Mouse (Mus musculus) heart, postnatal 0 days (tissue): ENCODE results near the gene Svs6. TPM values are rescaled to one million over a fixed set of nuclear protein-coding genes. Genes with fewer than 3 reads are reported as not detected.
A peak's percentile ranks its signal among the peaks of the same experiment; 100 is the strongest.

Experiments
- ATAC-seq: fragments of 200-750 bp; cut with Nextera tagmentation; 2 replicates; pipeline ENCODE4 v1.8.0; 2017; ENCODE audit warnings: low read depth, moderate number of reproducible peaks, moderate library complexity; ENCODE audit not compliant: insufficient read depth
- DNase-seq: peaks from one replicate; pipeline ENCODE4 v3.0.0-alpha.2; 2016; ENCODE audit warnings: low spot score
- H3K27ac ChIP-seq: fragments of 300-500 bp; sonication (generic); 2 replicates; pipeline ENCODE4 v1.5.1; 2014; ENCODE audit warnings: low read depth, mild to moderate bottlenecking
- H3K27me3 ChIP-seq: fragments of 300-500 bp; sonication (generic); 2 replicates; pipeline ENCODE4 v1.6.1; 2014; ENCODE audit warnings: low read length, mixed read lengths; ENCODE audit not compliant: control insufficient read depth, insufficient read depth
- H3K36me3 ChIP-seq: fragments of 300-500 bp; sonication (generic); replicated peaks from 2 replicates; pipeline ENCODE4 v1.6.1; 2014; ENCODE audit warnings: low read length, mixed read lengths; ENCODE audit not compliant: control insufficient read depth, insufficient read depth
- H3K4me1 ChIP-seq: fragments of 300-500 bp; sonication (generic); 2 replicates; pipeline ENCODE4 v1.6.1; 2014; ENCODE audit warnings: antibody characterized with exemption; ENCODE audit not compliant: control insufficient read depth, insufficient read depth
- H3K4me2 ChIP-seq: fragments of 300-500 bp; sonication (generic); 2 replicates; pipeline ENCODE4 v1.6.1; 2014; ENCODE audit warnings: low read depth, mild to moderate bottlenecking, low read length, moderate library complexity
- H3K4me3 ChIP-seq: fragments of 300-500 bp; sonication (generic); 2 replicates; pipeline ENCODE4 v1.5.1; 2014; ENCODE audit warnings: low read depth, low read length
- H3K9ac ChIP-seq: fragments of 300-500 bp; sonication (generic); replicated peaks from 2 replicates; pipeline ENCODE4 v1.6.1; 2014; ENCODE audit warnings: low read depth, low read length, mixed read lengths
- H3K9me3 ChIP-seq: fragments of 300-500 bp; sonication (generic); replicated peaks from 2 replicates; pipeline ENCODE4 v1.6.1; 2016; ENCODE audit warnings: low read length; ENCODE audit not compliant: control insufficient read depth
- CTCF ChIP-seq: IDR thresholded peaks from 2 replicates; pipeline ENCODE4 v1.5.1; 2016; ENCODE audit warnings: antibody characterized with exemption, control low read depth, low read depth
- EP300 ChIP-seq: IDR thresholded peaks from 2 replicates; pipeline ENCODE4 v1.6.1; 2016; ENCODE audit warnings: antibody characterized with exemption, low read depth
- WGBS: fragments of 180-500 bp; shearing (Covaris S2); extraction: QIAGEN DNeasy Blood & Tissue Kit; methylation state at CpG from one replicate; pipeline ENCODE4 v1.1.7; 2014; 5-methylcytosine and 5-hydroxymethylcytosine counted together
- microRNA-seq: library from miRNA; unstranded; fragments of <30 nt; microRNA quantifications from one replicate; pipeline ENCODE4, GENCODE M21; 2016
- polyA plus RNA-seq: library from polyadenylated mRNA; unstranded; fragments of >200 nt; fragmentation: Nextera tagmentation; extraction: Ambion mirVana; gene quantifications from 2 replicates; pipeline ENCODE4 v1.2.1, GENCODE M21; 2015
- total RNA-seq: library from RNA; depleted of rRNA; stranded (reverse); fragments of >200 nt; gene quantifications from 2 replicates; pipeline ENCODE4 v1.2.3, GENCODE M21; 2014; ENCODE audit warnings: low replicate concordance; rRNA removed

Gene Svs6
- total and polyA plus RNA-seq, 2 experiments from 2014 or later = not detected

- TF ChIP-seq EP300 = no peak
- TF ChIP-seq CTCF = peak; percentile 25
- Histone ChIP-seq H3K9me3 (no peaks in the 10 kb centered on the region), H3K27me3 (no peaks in the 10 kb centered on the region), H3K4me1 (no peaks in the 10 kb centered on the region), H3K36me3 (no peaks in the 10 kb centered on the region), H3K9ac (no peak overlapping the region), H3K4me2 (no peak overlapping the region), H3K27ac (no peak overlapping the region), H3K4me3 (no peak overlapping the region)
- WGBS = 78% methylated on average over 3 of the region's 3 CpGs
- no peak for ATAC-seq
- DNase-seq = no peak
Measured at GRCm38 (mm10) chr2:164358373-164358772, 41.8 kb downstream of the Svs6 start.

- Histone ChIP-seq H3K27ac (no peak overlapping the region), H3K27me3 (no peaks in the 10 kb centered on the region), H3K36me3 (no peaks in the 10 kb centered on the region), H3K4me3 (no peak overlapping the region), H3K9ac (no peak overlapping the region), H3K4me1 (no peaks in the 10 kb centered on the region), H3K9me3 (no peaks in the 10 kb centered on the region), H3K4me2 (no peak overlapping the region)
- DNase-seq (no peak), ATAC-seq (no peak)
- WGBS = 75% methylated on average over 5 of the region's 5 CpGs
- no peak for TF ChIP-seq EP300
- TF ChIP-seq CTCF = no peak
Measured at GRCm38 (mm10) chr2:164359031-164359430, 42.5 kb downstream of the Svs6 start.

GRCm38 (mm10) chr2:164359668-164360067 is 43.1 kb downstream of the Svs6 start:
- Histone ChIP-seq H3K4me1 (no peaks in the 10 kb centered on the region), H3K36me3 (no peaks in the 10 kb centered on the region), H3K4me2 (no peak overlapping the region), H3K9ac (no peak overlapping the region), H3K27ac (no peak overlapping the region), H3K27me3 (no peaks in the 10 kb centered on the region), H3K4me3 (no peak overlapping the region), H3K9me3 (no peaks in the 10 kb centered on the region)
- ATAC-seq (no peak), DNase-seq (no peak)
- 74% methylated on average over 5 of the region's 5 CpGs for WGBS
- TF ChIP-seq EP300 = no peak
- no peak for TF ChIP-seq CTCF

DNA sequence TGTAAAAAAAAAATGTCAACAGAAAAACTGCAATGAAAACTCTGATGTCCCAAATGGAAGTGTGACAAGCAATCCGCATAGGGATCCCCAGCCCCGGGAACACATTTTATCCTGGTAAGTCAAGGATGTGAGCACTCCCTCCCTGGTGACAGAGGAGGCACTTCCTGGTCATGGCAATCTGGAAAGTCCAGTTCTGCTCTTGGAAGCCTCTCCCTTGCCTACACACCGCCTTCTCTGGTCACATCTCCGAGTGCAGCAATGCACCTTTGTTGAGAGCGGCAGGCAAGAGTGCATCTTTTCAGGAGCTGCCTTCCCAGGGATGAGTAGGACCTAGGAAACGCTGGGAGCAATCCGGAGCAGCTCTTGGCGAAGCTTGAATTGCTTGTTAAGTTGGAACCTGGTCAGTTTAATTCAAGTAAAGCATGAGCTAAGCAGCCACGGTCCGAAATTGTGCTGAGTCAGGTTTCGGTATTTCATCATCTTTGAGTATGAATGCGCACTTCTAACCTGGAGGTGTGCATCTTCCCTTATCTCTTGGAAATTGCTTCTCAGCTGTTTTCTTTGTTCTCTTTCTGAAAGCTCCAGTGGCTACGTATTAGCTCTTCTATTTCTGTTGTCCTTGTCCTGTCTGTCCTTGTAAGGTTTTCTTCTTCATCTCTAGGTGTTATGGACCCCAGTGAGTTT is 44.6 kb downstream of the Svs6 start:
- no peaks in the 10 kb centered on the region for H3K36me3 ChIP-seq
- H3K9ac ChIP-seq = no peak overlapping the region
- no peak overlapping the region for H3K27ac ChIP-seq
- H3K27me3 ChIP-seq = no peaks in the 10 kb centered on the region
- H3K4me1 ChIP-seq = no peaks in the 10 kb centered on the region
- ATAC-seq (no peak), DNase-seq (no peak)
- H3K4me3 ChIP-seq = no peak overlapping the region
- no peak for TF ChIP-seq EP300
- 29% methylated on average over 13 of the region's 13 CpGs for WGBS
- H3K9me3 ChIP-seq = no peaks in the 10 kb centered on the region
- H3K4me2 ChIP-seq = no peak overlapping the region

- H3K4me2 ChIP-seq = no peak overlapping the region
- no peak overlapping the region for H3K27ac ChIP-seq
- DNase-seq (no peak), ATAC-seq (no peak)
- H3K27me3 ChIP-seq = no peaks in the 10 kb centered on the region
- WGBS = 40% methylated on average over 3 of the region's 3 CpGs
- H3K4me1 ChIP-seq = no peaks in the 10 kb centered on the region
- H3K9ac ChIP-seq = no peak overlapping the region
- H3K4me3 ChIP-seq = no peak overlapping the region
- no peak for TF ChIP-seq EP300
- no peak for TF ChIP-seq CTCF
- H3K36me3 ChIP-seq = no peaks in the 10 kb centered on the region
- H3K9me3 ChIP-seq = no peaks in the 10 kb centered on the region
Measured at GRCm38 (mm10) chr2:164366947-164367346, 50.4 kb downstream of the Svs6 start.

Small RNA genes lying within 50 kb of the gene (microRNA-seq; reads per million reads assigned to microRNA genes)
- gene Mir7678 = not detected

Other genes starting within 250 kb of the Svs6 start
- gene Stk4, start 246.4 kb upstream of the Svs6 start, total RNA-seq = 16.6 and 19.4 TPM in 2 replicates
- 8.6 TPM in 2 replicates for gene Stk4, start 246.4 kb upstream of the Svs6 start, polyA plus RNA-seq
- 46.6 and 58.8 TPM in 2 replicates for gene Tomm34, start 245.6 kb upstream of the Svs6 start, total RNA-seq
- 34.8 and 35.1 TPM in 2 replicates for gene Tomm34, start 245.6 kb upstream of the Svs6 start, polyA plus RNA-seq
- gene Kcns1, start 145.6 kb upstream of the Svs6 start, total RNA-seq = 0.23 TPM in 1 of 2 replicates, not detected in the other
- 0.04 and 0.05 TPM in 2 replicates for gene Kcns1, start 145.6 kb upstream of the Svs6 start, polyA plus RNA-seq
- gene Wfdc5, start 134.0 kb upstream of the Svs6 start, total RNA-seq = not detected in 2 replicates
- not detected in 2 replicates for gene Wfdc5, start 134.0 kb upstream of the Svs6 start, polyA plus RNA-seq
- not detected in 2 replicates for gene Wfdc12, start 126.1 kb upstream of the Svs6 start, total RNA-seq
- not detected in 2 replicates for gene Wfdc12, start 126.1 kb upstream of the Svs6 start, polyA plus RNA-seq
- not detected in 2 replicates for gene Wfdc15a, start 116.6 kb upstream of the Svs6 start, total RNA-seq
- gene Wfdc15a, start 116.6 kb upstream of the Svs6 start, polyA plus RNA-seq = not detected in 2 replicates
- gene Wfdc15b, start 95.1 kb upstream of the Svs6 start, total RNA-seq = not detected in 2 replicates
- not detected in 2 replicates for gene Wfdc15b, start 95.1 kb upstream of the Svs6 start, polyA plus RNA-seq
- gene Svs2, start 78.3 kb upstream of the Svs6 start, total RNA-seq = not detected in 2 replicates
- not detected in 2 replicates for gene Svs2, start 78.3 kb upstream of the Svs6 start, polyA plus RNA-seq
- gene Svs3b, start 60.1 kb upstream of the Svs6 start, total RNA-seq = not detected in 2 replicates
- not detected in 2 replicates for gene Svs3b, start 60.1 kb upstream of the Svs6 start, polyA plus RNA-seq
- gene Svs4, start 38.3 kb upstream of the Svs6 start, total RNA-seq = not detected in 2 replicates
- not detected in 2 replicates for gene Svs4, start 38.3 kb upstream of the Svs6 start, polyA plus RNA-seq
- gene Svs3a, start 27.5 kb upstream of the Svs6 start, total RNA-seq = not detected in 2 replicates
- gene Svs3a, start 27.5 kb upstream of the Svs6 start, polyA plus RNA-seq = not detected in 2 replicates
- gene Svs5, start 16.0 kb downstream of the Svs6 start, total RNA-seq = not detected in 2 replicates
- gene Svs5, start 16.0 kb downstream of the Svs6 start, polyA plus RNA-seq = not detected in 2 replicates
- not detected in 2 replicates for gene Slpi, start 72.3 kb downstream of the Svs6 start, total RNA-seq
- 2.0 and 3.7 TPM in 2 replicates for gene Slpi, start 72.3 kb downstream of the Svs6 start, polyA plus RNA-seq
- gene Rbpjl, start 86.4 kb downstream of the Svs6 start, total RNA-seq = not detected in 2 replicates
- gene Rbpjl, start 86.4 kb downstream of the Svs6 start, polyA plus RNA-seq = 0.04 and 0.05 TPM in 2 replicates
- gene Matn4, start 88.4 kb downstream of the Svs6 start, total RNA-seq = 1.7 and 3.3 TPM in 2 replicates
- 1.1 and 1.5 TPM in 2 replicates for gene Matn4, start 88.4 kb downstream of the Svs6 start, polyA plus RNA-seq
- gene Sdc4, start 127.1 kb downstream of the Svs6 start, total RNA-seq = 42.2 and 46.5 TPM in 2 replicates
- 30.4 and 30.7 TPM in 2 replicates for gene Sdc4, start 127.1 kb downstream of the Svs6 start, polyA plus RNA-seq
- gene Sys1, start 140.2 kb downstream of the Svs6 start, total RNA-seq = 71.8 and 87.9 TPM in 2 replicates
- gene Sys1, start 140.2 kb downstream of the Svs6 start, polyA plus RNA-seq = 37.6 and 39.1 TPM in 2 replicates
- gene Gm20458, start 144.2 kb downstream of the Svs6 start, total RNA-seq = 6.7 and 34.3 TPM in 2 replicates
- 15.4 and 15.5 TPM in 2 replicates for gene Gm20458, start 144.2 kb downstream of the Svs6 start, polyA plus RNA-seq
- gene Trp53tg5, start 157.0 kb downstream of the Svs6 start, total RNA-seq = not detected in 2 replicates
- not detected in 2 replicates for gene Trp53tg5, start 157.0 kb downstream of the Svs6 start, polyA plus RNA-seq
- gene Dbndd2, start 169.4 kb downstream of the Svs6 start, total RNA-seq = 22.3 and 26.6 TPM in 2 replicates
- gene Dbndd2, start 169.4 kb downstream of the Svs6 start, polyA plus RNA-seq = 16.8 and 16.9 TPM in 2 replicates
- gene Pigt, start 180.8 kb downstream of the Svs6 start, total RNA-seq = 45.0 and 51.0 TPM in 2 replicates
- gene Pigt, start 180.8 kb downstream of the Svs6 start, polyA plus RNA-seq = 30.9 and 32.0 TPM in 2 replicates
- 2.9 and 8.5 TPM in 2 replicates for gene Wfdc2, start 245.7 kb downstream of the Svs6 start, total RNA-seq
- 0.74 and 23.0 TPM in 2 replicates for gene Wfdc2, start 245.7 kb downstream of the Svs6 start, polyA plus RNA-seq